Mouse (Mus musculus): ENCODE results near the gene Kdm2b. TPM values are rescaled to one million over a fixed set of nuclear protein-coding genes. Genes with fewer than 3 reads are reported as not detected.
"Not testable (repeated sequence)": the region's sequence is repeated elsewhere in the genome, so short reads cannot be mapped to it uniquely, and the experiment has no call there.

The Kdm2b gene
- polyA plus RNA-seq, 1 experiment from 2014 or later = 91.7 TPM

DNA sequence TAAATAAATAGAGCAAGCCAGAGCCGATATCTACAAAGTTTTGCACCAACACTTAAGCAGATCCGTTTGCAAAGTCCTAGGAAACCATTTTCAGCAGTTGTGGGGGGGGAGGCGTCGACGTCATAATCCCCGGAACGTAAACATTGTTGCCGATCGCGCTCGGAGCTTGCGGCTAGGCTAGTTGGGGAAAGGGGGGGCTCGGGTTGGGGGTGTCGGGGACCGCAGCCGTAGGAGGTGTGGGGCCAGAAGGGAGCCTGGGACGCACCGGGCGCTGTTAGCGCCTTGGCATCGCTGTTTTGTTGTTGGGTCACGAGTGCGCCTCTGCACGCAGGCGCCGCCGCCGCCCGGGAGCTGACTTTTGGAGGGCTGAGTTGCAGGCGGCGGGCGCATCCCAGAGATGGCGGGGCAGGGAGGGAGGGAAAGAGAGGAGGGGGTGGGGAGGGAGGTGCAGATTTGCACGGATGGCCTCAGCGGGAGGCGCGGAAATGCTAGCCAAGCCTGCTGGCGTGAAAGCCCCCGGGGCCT lies 560 bp downstream of the Kdm2b start:
- Histone ChIP-seq H3K9me3 (no peaks in the 10 kb centered on the region), H3K27me3 (0 out of 2 replicates have a peak, but pooled peaks cover 7% of the 10 kb centered on the region), H3K4me3 (peak overlapping the region; percentile 65), H3K4me1 (replicated peaks) (peaks cover 66% of the 10 kb centered on the region), H3K36me3 (no peaks in the 10 kb centered on the region), H3K9ac (peak overlapping the region; percentile 79), H3K4me2 (peak overlapping the region; percentile 79), H3K27ac (replicated peaks) (peak overlapping the region; percentile 85)
- under 1% methylated on average over 37 of the region's 39 CpGs for WGBS
- ATAC-seq (ENCODE audit: low read depth) = peak; percentile 79

- Histone ChIP-seq H3K4me1 (replicated peaks) (peaks cover 66% of the 10 kb centered on the region), H3K27ac (replicated peaks) (peak overlapping the region; percentile 85), H3K4me2 (peak overlapping the region; percentile 79), H3K4me3 (peak overlapping the region; percentile 65), H3K9me3 (no peaks in the 10 kb centered on the region), H3K9ac (peak overlapping the region; percentile 79), H3K27me3 (0 out of 2 replicates have a peak, but pooled peaks cover 7% of the 10 kb centered on the region), H3K36me3 (no peaks in the 10 kb centered on the region)
- peak; percentile 21; the same call in 1 of the 2 replicates for ATAC-seq (ENCODE audit: low read depth)
- WGBS = under 1% methylated on average over 41 of the region's 41 CpGs
Observed at GRCm38 (mm10) chr5:122988021-122988751, 1.4 kb downstream of the Kdm2b start.

- no peaks in the 10 kb centered on the region for H3K9me3 ChIP-seq
- no peaks in the 10 kb centered on the region for H3K36me3 ChIP-seq
- peak; percentile 51 for ATAC-seq (ENCODE audit: low read depth)
- H3K27me3 ChIP-seq = 0 out of 2 replicates have a peak, but pooled peaks cover 7% of the 10 kb centered on the region
- peaks cover 66% of the 10 kb centered on the region for H3K4me1 ChIP-seq (replicated peaks)
- H3K4me3 ChIP-seq = peak overlapping the region; percentile 65
- WGBS = 2% methylated on average over 39 of the region's 39 CpGs
- H3K9ac ChIP-seq = peak overlapping the region; percentile 79
- H3K27ac ChIP-seq (replicated peaks) = 0 out of 2 replicates have a peak overlapping the region, but pooled peaks have one; percentile 85
- peak overlapping the region; percentile 79 for H3K4me2 ChIP-seq
Observed at GRCm38 (mm10) chr5:122987211-122988020, 2.2 kb downstream of the Kdm2b start.

DNA sequence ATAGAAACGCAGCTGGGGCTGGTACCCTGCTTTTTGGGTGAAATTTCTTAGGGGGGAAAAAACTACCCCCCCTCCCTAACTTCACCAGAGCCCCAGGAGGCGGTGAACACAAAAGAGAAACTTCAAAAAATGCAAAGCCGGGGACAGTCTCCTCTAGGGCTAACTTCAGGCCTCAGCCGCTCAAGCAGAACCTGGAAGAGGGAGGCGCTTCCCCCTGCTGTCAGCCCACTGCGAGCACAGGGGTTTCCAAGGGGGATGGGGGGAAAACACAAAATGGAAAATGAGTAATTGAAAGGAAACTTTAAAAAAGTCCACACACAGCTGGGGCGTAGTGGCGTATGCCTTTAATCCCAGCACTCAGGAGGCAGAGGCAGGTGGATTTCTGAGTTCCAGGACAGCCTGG lies 3.5 kb downstream of the Kdm2b start:
- 0 out of 2 replicates have a peak, but pooled peaks cover 7% of the 10 kb centered on the region for H3K27me3 ChIP-seq
- no peaks in the 10 kb centered on the region for H3K36me3 ChIP-seq
- WGBS = 23% methylated on average over 8 of the region's 8 CpGs
- H3K4me1 ChIP-seq (replicated peaks) = peaks cover 59% of the 10 kb centered on the region
- no peak overlapping the region for H3K27ac ChIP-seq (replicated peaks)
- H3K4me2 ChIP-seq = peak overlapping the region; percentile 79; the same call in 1 of the 2 replicates
- no peak overlapping the region for H3K4me3 ChIP-seq
- H3K9ac ChIP-seq = peak overlapping the region; percentile 38; the same call in 1 of the 2 replicates
- no peak for ATAC-seq (ENCODE audit: low read depth)
- H3K9me3 ChIP-seq = no peaks in the 10 kb centered on the region

- ATAC-seq (ENCODE audit: low read depth) = no peak
- H3K36me3 ChIP-seq = no peaks in the 10 kb centered on the region
Observed at GRCm38 (mm10) chr5:122985276-122985675, 4.3 kb downstream of the Kdm2b start.

DNA sequence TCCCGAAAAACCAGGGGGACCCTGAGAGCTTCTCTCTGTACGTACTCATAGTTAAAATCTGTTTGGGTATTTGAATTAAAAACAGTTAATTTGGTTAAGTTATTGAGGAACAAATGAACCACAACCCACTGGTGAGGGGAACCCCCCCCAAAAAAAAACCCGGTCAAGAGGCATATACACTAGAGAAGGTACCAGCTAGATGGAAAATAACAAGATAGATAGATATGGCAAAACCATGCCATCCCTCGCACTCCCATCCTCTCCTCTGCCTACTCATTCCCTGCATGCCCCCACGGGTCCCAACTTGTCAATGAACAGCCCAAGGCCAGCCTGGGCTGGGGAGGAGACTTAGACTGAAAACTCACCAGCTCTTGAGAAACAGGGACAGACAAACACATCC lies 5.1 kb downstream of the Kdm2b start:
- Histone ChIP-seq H3K4me1 (replicated peaks) (peaks cover 43% of the 10 kb centered on the region), H3K9me3 (no peaks in the 10 kb centered on the region), H3K27me3 (0 out of 2 replicates have a peak, but pooled peaks cover 7% of the 10 kb centered on the region), H3K36me3 (no peaks in the 10 kb centered on the region), H3K4me2 (no peak overlapping the region), H3K4me3 (no peak overlapping the region), H3K9ac (no peak overlapping the region), H3K27ac (replicated peaks) (no peak overlapping the region)
- 91% methylated on average over 5 of the region's 5 CpGs for WGBS
- no peak for ATAC-seq (ENCODE audit: low read depth)

More at GRCm38 (mm10) chr5:122985276-122985675, 4.3 kb downstream of the Kdm2b start:
- 56% methylated on average over 3 of the region's 3 CpGs for WGBS
- Histone ChIP-seq H3K27me3 (0 out of 2 replicates have a peak, but pooled peaks cover 7% of the 10 kb centered on the region), H3K4me2 (no peak overlapping the region), H3K4me3 (no peak overlapping the region), H3K9me3 (no peaks in the 10 kb centered on the region), H3K27ac (replicated peaks) (no peak overlapping the region), H3K4me1 (replicated peaks) (peaks cover 51% of the 10 kb centered on the region), H3K9ac (peak overlapping the region; percentile 38)

DNA sequence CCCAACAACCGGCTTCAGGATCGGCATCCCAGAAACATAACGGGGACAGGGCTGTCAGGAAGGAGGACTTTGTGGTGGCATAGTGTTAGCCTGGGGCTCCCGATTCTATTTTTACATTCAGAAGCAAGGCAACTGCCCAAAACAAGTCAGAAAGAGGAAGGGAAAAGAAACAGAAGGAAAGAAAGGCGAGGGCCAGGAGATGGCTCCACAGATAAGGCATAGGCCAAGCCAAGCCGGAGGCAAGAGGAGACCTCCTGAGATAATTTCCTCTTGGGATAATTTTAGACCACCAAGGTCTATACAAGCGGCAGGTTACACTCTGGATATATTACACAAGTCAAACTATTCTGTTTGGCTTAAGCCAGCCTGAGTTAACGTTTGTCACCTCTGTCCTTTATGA lies 10.7 kb downstream of the Kdm2b start:
- H3K4me3 ChIP-seq = no peak overlapping the region
- H3K4me2 ChIP-seq = no peak overlapping the region
- 90% methylated on average over 8 of the region's 8 CpGs for WGBS
- no peaks in the 10 kb centered on the region for H3K9me3 ChIP-seq
- H3K27ac ChIP-seq (replicated peaks) = no peak overlapping the region
- no peak for ATAC-seq (ENCODE audit: low read depth)
- H3K9ac ChIP-seq = no peak overlapping the region
- no peaks in the 10 kb centered on the region for H3K27me3 ChIP-seq
- H3K4me1 ChIP-seq (replicated peaks) = no peaks in the 10 kb centered on the region
- H3K36me3 ChIP-seq = no peaks in the 10 kb centered on the region

DNA sequence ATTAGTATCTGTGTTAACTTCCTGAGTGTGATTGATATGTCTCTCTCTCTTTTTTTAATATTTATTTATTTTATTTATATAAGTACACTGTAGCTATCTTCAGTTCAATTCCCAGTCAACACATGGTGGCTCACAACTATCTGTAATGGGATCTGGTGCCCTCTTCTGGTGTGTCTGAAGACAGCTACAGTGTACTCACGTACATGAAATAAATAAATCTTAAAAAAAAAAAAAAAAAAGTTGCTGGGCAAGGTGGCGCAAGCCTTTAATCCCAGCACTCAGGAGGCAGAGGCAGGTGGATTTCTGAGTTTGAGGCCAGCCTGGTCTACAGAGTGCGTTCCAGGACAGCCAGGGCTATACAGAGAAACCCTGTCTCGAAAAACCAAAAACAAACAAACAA lies 14.9 kb downstream of the Kdm2b start:
- not testable (repeated sequence) for H3K27ac ChIP-seq (replicated peaks); H3K27me3 ChIP-seq; H3K4me2 ChIP-seq; H3K9me3 ChIP-seq; H3K4me3 ChIP-seq; H3K4me1 ChIP-seq (replicated peaks); H3K36me3 ChIP-seq; H3K9ac ChIP-seq; ATAC-seq (ENCODE audit: low read depth)
- 94% methylated on average over 4 of the region's 4 CpGs for WGBS

GRCm38 (mm10) chr5:122972116-122972515 lies 17.5 kb downstream of the Kdm2b start:
- WGBS = 57% methylated on average over 9 of the region's 9 CpGs
- Histone ChIP-seq H3K27me3 (no peaks in the 10 kb centered on the region), H3K9ac (no peak overlapping the region), H3K36me3 (no peaks in the 10 kb centered on the region), H3K4me1 (replicated peaks) (no peaks in the 10 kb centered on the region), H3K9me3 (no peaks in the 10 kb centered on the region), H3K4me3 (no peak overlapping the region), H3K4me2 (no peak overlapping the region), H3K27ac (replicated peaks) (peak overlapping the region; percentile 52)
- no peak for ATAC-seq (ENCODE audit: low read depth)

GRCm38 (mm10) chr5:122971438-122971837 lies 18.2 kb downstream of the Kdm2b start:
- peak overlapping the region; percentile 52 for H3K27ac ChIP-seq (replicated peaks)
- H3K4me2 ChIP-seq = no peak overlapping the region
- no peaks in the 10 kb centered on the region for H3K9me3 ChIP-seq
- H3K4me3 ChIP-seq = no peak overlapping the region
- no peaks in the 10 kb centered on the region for H3K27me3 ChIP-seq
- ATAC-seq (ENCODE audit: low read depth) = no peak
- no peak overlapping the region for H3K9ac ChIP-seq
- WGBS = 91% methylated on average over 4 of the region's 4 CpGs
- no peaks in the 10 kb centered on the region for H3K36me3 ChIP-seq
- H3K4me1 ChIP-seq (replicated peaks) = no peaks in the 10 kb centered on the region

DNA sequence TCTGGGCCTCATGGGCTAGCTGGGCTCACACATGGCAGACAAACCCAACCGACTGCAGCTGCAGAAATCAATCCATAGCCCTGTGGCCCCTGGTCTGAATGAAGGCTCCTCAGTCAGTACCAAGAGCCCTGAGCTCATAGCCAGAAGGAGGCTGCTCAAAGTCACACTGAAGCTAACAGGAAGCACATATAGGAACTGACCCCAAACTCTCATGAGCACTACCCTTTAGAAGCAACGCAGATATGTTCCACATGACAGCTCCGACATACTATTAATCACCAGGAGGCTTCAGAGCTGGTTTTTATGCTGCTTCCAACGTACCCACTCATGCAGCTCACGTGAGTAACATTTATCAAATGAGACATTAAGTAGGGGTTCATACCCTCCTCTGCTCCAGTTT lies 19.6 kb downstream of the Kdm2b start:
- Histone ChIP-seq H3K4me1 (replicated peaks) (no peaks in the 10 kb centered on the region), H3K27ac (replicated peaks) (no peak overlapping the region), H3K27me3 (no peaks in the 10 kb centered on the region), H3K36me3 (no peaks in the 10 kb centered on the region), H3K4me3 (no peak overlapping the region), H3K4me2 (no peak overlapping the region), H3K9ac (no peak overlapping the region), H3K9me3 (no peaks in the 10 kb centered on the region)
- ATAC-seq (ENCODE audit: low read depth) = no peak
- WGBS = 63% methylated on average over 5 of the region's 5 CpGs

DNA sequence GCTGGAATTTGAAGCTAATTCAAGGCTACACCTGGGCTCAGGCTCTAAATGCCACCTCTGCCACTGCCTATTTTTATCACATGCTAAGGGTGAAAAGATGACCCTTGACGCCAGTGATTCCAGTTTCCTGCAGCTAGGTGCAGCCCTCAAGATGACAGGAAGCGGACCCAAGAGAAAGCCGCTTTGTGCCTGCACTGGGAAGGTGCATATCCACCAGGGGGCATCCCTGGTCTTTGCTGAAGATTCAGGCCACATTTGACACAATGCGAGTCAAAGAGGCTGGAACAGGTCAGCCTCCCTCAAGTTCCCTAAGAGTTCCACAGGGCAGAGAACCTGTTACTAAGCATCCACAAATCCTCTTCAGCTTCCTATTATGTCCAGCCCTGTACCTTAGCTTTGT lies 21.3 kb downstream of the Kdm2b start:
- Histone ChIP-seq H3K4me2 (no peak overlapping the region), H3K9ac (no peak overlapping the region), H3K27me3 (no peaks in the 10 kb centered on the region), H3K36me3 (no peaks in the 10 kb centered on the region), H3K4me1 (replicated peaks) (no peaks in the 10 kb centered on the region), H3K4me3 (no peak overlapping the region), H3K9me3 (no peaks in the 10 kb centered on the region), H3K27ac (replicated peaks) (no peak overlapping the region)
- no peak for ATAC-seq (ENCODE audit: low read depth)
- WGBS = 30% methylated on average over 4 of the region's 4 CpGs
